Mouse (Mus musculus) heart, postnatal 25 days (tissue): ENCODE measurements around the gene Rmi2. TPM values are rescaled to one million over a fixed set of nuclear protein-coding genes. Genes with fewer than 3 reads are reported as not detected.
"Not testable (repeated sequence)": the region's sequence is repeated elsewhere in the genome, so short reads cannot be mapped to it uniquely, and the experiment has no call there.

Source experiments
- DNase-seq: peaks from one replicate; pipeline ENCODE4 v3.0.0; 2022; ENCODE audit warnings: low spot score
- intact Hi-C: fragments of 180-260 bp; cut with DNase I; formaldehyde crosslinking; loops from one replicate; pipeline ENCODE4 v1.15.1; 2025
- total RNA-seq, 2 experiments: library from RNA; stranded (reverse); gene quantifications; 2 replicates each; pipeline ENCODE4 v1.2.3; 2021

Rmi2 gene
- total RNA-seq = under 1 TPM; 0.56 to 0.62 TPM

DNA sequence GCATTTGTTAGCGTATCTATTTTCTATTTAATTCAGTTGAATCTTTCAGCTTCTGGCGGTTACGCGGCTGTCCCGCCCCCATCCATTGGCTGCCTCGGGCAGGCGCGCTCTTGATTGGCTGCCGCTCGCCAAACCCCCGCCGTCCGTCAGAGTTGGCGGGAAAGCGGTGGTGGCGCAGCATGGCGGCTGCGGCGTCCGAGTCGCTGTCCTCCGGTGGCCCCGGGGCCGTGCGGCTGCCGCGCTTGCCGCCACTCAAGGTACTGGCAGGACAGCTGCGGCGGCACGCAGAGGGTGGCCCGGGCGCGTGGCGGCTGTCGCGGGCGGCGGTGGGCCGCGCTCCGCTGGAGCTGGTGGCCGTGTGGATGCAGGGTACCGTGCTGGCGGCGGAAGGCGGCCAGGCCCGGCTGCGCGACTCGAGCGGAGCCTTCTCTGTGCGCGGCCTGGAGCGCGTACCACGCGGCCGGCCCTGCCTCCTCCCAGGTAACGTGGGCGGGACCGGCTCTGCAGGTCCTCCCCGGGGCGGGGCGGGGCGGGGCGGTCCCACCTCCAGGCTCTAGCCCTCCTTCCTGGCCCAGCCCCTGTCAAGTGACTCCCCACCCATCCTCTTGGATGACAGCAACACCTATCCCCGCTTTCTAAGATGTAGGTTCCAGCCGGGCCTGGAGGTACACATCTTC, at the start of gene Rmi2:
Gene Rmi2 (plus strand): TSS at position 149 of the 677 bp plus-strand sequence.
- intact Hi-C loops = no loop called here
- DNase-seq = peak; percentile 76

DNA sequence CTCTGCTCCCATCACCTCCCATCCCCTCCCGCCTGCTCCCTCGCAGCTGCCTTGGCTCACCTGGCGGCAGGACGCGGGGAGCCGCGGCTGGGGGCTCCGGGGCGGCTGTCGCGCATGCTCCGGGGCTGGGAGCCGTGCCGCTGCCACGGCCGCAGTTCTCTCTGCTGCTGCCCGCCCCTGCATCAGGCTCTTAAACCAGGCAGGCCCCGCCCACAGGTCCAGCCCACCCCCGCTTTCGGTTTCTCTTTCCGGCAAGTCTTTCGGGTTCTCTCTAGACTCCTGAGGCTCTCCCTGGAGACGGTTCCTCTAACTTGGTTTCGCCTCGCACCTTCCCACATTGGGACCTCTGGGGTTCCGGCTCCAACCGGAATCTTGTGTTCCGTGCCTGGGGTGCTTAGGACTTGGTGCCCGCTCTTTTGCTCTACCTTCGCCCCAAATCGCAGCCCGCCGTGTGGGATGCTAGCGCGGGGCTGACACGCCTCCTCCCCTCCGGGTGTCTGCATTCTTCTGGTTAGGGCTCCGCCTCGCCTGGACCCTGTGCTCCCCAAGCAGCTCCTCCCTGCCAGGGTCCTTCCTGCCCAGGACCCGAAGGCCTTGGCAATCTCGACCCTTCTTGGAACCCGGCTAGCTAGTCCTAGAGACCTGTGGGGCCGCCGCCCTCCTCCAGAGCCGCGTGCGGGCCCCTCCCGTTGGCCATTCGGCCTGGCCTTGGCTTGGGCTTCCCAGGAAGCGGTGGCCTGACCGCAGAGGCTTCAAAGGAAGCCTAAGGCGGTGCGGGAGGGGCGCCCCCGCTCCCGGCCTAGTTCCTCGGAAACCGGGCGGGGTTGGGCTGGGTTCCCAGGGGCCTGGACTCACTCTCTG, 49.3 kb upstream of the Rmi2 start, which contains the start of gene Socs1:
Gene Socs1 (minus strand): TSS at position 166 of the 861 bp plus-strand sequence.
- intact Hi-C loops = loop anchor here (1.0 to 5.0 kb wide), 4 partner anchors 61 to 215 kb away; no protein-coding TSS in a partner anchor
- DNase-seq = peak; percentile 81

DNA sequence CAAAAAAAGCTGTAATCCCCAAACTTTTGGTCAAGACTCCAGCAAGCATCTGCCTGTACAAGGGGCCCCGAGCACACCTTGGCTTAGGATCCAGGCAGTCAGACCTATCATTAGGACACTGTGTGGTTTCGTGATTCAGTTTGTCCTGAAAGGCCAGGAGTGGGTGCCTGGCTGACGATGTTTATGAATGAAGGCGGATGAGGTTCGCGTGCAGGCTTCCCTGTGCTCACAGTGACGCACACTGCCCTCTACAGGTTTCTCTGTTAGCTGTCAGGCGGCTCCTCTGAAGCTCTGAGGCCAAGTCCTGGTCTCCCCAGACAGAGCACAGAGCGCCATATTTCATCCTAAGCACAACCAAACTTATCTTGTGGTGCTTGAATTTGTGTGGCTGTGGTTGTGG, 48.6 kb upstream of the Rmi2 start:
- peak; percentile 60 for DNase-seq
- intact Hi-C loops = loop anchor here (1.0 to 5.0 kb wide), 4 partner anchors 61 to 215 kb away; no protein-coding TSS in a partner anchor

DNA sequence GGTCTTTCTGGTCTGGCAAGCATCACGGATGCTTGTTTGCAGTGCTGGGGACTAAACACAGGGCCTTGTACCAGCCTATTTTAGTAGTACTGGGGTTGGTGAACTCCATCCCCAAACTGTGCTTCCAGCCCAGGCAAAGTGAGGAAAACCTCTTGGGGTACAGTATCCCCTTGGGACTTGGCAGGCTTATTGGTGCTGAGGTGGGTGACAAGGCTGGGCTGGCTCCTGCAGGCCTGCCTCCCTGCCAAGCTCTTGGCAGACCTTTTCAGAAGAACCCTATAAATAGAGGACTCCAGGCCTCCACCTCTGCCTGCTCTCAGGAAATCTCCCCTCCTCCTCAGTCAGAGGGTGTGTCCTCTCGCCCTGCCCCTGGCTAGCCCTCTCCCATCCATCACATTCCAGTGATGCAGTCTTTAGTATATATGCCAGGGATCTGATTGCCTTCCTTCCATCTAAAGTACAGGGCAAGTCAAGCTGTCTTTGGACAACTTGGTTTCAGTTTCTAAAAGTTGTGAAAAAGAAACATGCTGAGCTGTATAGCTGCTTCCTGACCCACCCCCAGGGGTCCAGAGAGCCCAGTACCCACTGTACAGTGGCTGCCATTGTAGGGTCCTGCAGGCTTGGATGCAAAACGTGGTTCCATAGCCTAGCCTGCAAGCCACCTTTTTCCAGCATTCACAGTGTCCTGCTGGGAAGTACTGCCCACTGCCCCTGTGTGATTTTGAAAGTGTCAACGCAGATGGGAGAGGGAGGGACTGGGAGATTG, 47.9 kb upstream of the Rmi2 start:
- intact Hi-C loops = loop anchor here (1.0 to 5.0 kb wide), 4 partner anchors 60 to 216 kb away; no protein-coding TSS in a partner anchor
- DNase-seq = no peak

DNA sequence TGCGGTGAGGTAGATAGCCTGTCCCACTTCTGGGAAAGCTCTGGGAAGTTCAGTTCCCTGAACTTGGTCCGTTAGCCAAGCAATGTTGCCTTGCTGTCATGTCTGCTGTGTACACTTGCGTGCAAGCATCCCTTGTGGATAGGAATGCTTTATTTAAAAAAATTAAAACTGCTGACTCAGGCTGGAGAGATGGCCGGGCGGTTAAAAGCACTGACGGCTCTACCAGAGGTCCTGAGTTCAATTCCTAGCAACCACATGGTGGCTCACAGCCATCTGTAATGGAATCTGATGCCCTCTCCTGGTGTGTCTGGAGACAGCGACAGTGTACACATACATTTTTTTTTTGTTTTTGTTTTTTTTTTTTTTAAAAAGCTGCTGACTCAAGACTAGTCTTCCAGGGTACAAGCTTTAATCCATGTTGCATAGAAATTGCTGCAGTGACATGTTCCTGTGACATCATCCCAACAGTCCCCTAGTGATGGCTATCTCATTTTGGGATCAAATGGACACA, 47.3 kb upstream of the Rmi2 start:
- intact Hi-C loops = loop anchor here (2.0 to 5.0 kb wide), 3 partner anchors 59 to 217 kb away; no protein-coding TSS in a partner anchor
- no peak for DNase-seq

DNA sequence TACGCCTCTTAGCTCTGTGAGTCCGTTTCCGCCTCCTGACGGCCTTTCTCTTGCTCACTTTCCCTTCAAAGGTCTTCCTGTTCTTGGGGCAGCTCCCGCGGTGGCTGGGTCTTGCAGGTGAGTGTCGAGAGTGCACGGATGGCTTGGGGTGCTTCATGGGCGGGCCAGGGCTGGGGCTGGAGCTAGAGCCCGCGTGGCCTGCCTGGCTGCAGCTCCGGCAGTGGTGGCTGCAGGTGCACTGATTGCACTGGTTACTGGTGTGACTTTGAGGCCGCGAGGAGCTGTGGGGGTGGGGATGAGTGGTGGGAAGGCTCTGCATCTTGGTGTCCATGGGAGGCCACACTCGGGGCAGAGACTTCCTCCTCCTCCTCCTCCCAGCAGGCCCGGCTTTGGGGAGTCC, 46.6 kb upstream of the Rmi2 start, which contains the start of gene Tnp2:
Gene Tnp2 (minus strand): TSS at position 390 of the 400 bp plus-strand sequence.
- intact Hi-C loops = loop anchor here (5.0 kb wide), 1 partner anchor 79 kb away; no protein-coding TSS in a partner anchor
- DNase-seq = no peak

DNA sequence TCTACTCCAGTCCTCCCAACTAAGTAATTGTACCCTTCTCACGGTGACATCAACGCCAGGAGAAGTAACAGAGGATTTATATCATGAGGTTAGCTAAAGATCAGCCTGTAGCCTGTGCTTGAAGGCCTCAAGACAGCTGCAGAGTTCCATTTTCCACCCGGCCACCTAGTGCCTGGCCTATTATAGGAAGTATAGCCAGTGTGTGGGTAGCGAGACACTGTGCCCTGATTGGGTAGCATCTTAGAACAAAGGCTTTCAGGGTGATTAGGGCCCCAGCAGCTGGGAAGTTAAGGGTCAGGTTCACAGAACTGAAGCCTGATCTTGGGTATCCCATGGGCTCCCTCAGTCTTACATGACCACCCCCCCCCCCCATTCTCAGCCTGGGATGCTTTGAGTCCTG, 46.0 kb upstream of the Rmi2 start:
- intact Hi-C loops = loop anchor here (5.0 kb wide), 1 partner anchor 78 kb away; no protein-coding TSS in a partner anchor
- no peak for DNase-seq

DNA sequence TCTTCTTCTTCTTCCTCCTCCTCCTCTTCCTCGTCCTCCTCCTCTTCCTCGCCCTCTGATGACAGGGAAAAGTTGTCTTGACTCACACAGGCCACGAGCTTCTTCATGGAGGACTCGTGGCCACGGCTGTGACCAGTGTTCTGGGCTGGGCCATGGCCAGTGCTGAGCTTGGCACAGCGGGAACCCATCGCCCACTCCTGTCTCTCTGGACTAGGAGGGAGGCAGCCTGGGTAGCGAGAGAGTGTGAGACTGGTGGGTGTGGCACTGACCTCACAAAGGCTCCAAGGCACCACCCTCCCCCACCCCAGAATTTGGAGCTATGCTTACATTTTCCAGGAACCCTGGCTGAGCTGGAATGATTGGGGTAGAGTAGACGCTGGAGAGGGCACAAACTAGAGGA, 44.2 kb upstream of the Rmi2 start, which contains the start of gene Prm3:
Gene Prm3 (minus strand): TSS at position 213 of the 400 bp plus-strand sequence.
- intact Hi-C loops = no loop called here
- DNase-seq = no peak

DNA sequence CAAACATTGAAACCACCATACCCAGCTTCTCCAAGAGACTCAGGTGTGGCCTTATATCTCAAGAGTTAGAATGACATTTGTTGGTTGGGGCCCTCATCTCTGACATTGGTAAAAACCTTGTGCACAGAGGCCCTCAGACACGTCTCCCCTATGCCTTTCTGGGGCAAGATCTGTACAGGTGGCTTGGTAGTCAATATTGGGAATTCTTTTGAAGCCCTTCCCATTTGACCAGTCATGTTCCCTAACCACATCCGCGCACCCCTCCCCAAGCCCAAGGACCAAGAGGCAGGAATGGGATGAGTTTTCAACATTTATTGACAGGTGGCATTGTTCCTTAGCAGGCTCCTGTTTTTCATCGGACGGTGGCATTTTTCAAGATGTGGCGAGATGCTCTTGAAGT, 38.8 kb upstream of the Rmi2 start, which contains the start of gene Prm2:
Gene Prm2 (minus strand): TSS at position 101 of the 400 bp plus-strand sequence.
- no peak for DNase-seq
- intact Hi-C loops = no loop called here

DNA sequence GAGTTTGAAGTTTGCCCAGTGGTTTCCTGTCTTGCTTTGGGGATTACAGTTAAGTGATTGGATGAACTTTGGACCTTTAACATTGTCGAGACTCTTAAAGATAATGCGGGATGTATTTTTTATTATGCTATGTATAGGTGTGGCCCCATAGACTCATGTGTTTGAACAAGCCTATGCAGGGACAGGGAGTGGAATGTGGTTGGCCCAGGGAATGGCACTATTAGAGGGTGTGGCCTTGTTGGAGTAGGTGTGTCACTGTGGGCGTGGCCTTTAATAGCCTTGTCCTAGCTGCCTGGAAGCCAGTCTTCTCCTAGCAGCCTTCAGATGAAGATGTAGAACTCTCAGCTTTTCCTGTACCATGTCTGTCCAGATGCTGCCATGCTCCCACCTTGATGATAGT, 32.4 kb upstream of the Rmi2 start:
- intact Hi-C loops, DNase-seq: not testable (repeated sequence)

DNA sequence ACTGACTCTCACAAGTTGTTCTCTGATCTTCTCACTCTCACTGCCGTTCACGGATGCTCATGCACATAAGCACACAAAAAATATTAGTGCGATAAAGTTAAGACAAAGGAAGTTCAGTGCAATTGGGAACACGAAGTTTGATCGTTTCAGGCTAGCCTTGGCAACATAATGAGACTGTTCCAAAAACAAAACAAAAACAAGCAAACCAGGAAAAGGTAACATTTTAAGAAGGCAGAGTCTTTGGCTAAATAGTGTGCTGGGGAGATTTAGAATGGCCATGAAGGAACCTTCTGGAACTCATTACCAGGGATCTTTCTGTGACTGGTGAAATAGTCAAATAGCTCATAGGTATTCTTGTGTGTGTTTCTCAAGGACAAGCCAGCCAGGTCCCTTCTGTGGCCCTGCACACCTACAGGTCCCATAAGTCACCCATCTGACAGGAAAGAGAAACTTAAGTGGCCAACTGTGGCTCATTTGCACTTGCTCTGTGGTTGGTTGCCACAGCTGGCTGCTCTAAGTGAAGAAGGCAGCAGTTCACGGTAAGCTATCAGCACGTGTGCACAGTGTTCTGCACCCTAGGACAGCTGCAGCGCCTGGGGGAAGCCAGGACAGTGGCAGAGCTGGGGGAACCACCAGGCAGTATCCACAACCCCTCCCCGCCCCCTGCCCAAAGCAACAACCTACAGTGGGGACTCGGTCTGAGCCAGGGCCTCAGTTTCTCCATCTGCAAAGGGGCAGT, 28.9 kb upstream of the Rmi2 start, which contains the start of gene Prm1:
Gene Prm1 (minus strand): TSS at position 51 of the 739 bp plus-strand sequence.
- DNase-seq = no peak
- intact Hi-C loops = no loop called here

DNA sequence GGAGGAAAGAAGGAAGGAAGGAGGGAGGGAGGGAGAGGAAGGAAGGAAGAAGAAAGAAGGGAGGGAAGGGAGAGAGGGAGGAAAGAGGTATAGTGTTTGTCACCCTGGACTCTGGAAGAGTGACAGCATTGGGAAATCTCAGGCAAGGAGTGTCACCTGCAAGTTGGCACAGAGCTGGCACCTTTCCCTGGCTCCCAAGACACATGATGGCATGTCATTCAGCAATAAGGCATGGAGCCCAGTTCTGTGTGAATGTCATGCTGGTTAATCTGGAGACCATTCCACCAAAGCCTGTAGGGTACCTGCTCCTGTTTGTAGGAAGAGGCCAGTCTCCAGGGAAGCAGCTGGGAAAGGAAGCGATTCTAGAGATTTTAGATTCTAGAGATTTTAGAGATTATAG, 24.5 kb upstream of the Rmi2 start:
- DNase-seq = no peak
- intact Hi-C loops = no loop called here

DNA sequence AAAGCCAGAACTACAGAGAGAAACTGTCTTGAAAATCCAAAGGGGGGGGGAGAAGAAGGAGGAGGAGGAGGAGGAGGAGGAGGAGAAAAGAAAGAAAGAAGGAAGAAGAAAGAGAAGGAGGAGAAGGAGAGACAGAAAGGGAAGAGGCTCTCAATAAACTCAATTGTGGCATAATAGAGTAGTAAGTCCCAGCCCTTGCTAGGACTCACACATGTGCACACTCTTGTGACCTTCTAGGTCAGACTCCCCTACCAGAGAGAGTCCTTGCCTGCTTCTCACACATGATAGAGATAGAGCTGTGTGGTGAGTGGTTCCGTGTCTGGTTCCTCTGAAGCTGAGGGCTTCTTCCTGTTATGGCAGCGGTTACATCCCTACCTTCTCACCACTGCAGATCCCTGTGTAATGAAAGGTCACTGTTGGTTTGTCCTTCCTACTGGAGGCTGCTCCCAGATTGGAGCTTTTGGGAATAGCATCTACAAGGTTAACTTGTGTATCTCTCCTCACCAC, 21.9 kb upstream of the Rmi2 start, which contains the start of gene Gm11172:
Gene Gm11172 (plus strand): TSS at position 51 of the 507 bp plus-strand sequence.
- DNase-seq = no peak
- intact Hi-C loops = no loop called here

DNA sequence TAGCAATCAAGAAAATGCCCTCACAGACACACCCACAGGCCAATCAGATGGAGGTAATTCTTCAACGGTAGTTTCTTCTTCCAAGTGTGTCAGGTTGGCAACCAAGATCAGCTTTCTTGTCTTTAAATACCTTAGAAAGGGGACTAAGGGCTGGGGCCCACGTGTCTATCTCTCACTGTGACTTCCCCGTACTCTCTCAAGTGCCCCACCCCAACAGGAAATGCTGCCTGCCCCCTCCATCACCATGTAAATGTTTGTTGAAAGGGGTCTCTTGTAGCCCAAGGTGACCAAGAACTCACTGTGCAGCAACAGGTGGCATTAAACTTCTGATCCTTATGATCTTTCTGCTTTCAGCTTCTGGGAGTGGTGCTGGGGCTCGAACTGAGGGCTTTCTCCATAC, 21.1 kb upstream of the Rmi2 start:
- intact Hi-C loops = no loop called here
- no peak for DNase-seq

DNA sequence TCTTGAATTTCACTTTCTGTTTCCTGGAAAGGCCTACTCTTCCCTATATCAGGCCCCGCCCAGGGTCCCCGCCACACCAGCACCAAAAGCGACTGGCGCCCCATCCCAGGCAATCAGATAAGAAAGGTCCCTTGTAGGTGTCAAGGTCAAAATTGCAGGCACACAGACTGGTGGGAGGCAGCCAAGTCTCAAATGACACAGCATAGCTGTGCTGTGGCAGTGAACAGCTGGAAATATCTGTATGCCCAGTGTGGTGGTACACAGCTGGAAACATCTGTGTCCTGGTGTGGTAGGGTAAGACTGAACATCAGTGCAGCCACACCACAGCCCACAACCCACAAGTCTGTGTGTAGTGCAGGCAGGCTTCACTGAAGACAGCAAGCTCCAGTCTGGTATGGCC, 20.0 kb upstream of the Rmi2 start:
- intact Hi-C loops = no loop called here
- no peak for DNase-seq

DNA sequence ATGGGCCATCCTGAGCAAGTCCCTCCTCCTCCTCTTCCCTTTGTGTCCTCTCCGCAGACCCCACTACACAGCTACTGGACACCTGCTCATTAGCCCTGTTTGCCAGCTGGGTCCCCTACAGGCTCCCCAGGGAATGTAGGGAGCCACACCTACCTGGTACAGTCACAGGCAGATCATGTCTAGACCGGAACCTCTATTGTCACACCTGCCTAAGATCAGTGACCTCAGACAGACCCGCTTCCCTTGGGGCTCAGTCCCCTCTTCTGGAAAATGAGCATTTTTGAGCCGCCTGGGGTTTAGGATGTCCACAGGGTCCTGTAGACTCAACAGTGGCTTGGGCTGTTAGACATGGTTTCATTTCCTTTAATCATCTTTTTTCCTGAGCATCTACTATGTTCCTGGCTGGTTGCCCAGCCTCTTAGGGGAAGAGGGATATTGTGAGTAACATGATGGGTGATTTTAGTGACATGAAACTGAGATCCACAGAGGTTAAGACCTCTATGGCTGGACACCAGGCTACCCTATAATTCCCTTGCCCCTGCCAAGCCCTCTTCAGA, 16.2 kb upstream of the Rmi2 start:
- no peak for DNase-seq
- intact Hi-C loops = no loop called here

DNA sequence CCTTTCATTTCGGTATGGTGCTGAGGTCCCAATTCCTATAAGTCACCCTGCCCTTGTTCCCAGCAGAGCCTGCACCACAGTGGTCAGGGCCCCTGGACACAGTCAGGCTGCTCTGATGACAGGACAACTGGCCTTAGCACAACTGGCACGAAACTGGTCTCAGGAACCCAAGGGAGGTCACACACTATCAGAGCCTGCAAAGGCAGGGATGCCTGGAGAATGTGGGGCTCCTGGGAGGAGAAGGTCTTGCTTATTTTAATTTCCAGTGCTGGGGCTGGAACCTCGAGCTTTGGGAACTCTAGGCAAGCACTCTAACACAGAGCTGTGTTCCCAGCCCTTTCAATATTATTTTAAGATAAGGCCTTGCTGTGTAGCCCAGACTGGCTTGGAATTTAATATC, 14.9 kb upstream of the Rmi2 start:
- intact Hi-C loops = no loop called here
- no peak for DNase-seq

DNA sequence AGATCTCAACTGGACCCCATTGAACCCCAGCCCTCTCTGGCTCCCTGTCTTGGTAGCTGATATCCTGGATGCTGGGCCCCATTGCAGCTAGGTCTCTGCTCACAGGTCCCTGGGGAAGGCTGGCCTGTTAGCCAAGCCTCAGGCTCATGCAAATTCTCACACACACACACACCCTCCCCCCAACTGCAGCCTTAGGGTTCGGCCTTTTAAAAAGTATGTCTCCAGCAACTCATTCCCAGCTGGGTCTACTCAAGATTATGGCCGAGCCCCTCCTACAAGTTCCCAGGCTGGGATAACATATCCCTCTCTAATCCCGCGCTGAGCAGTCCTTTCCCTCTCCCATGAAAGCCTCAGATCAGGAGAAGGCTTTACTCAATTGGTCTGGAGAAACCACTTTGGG, 13.5 kb upstream of the Rmi2 start:
- intact Hi-C loops = no loop called here
- no peak for DNase-seq
